Mouse (Mus musculus) heart, adult 2 months (tissue): ENCODE measurements around the gene Efhc1.

Experiments used
- CTCF ChIP-seq: fragments of 200-600 bp; IDR thresholded peaks from 2 replicates; pipeline ENCODE4 v1.8.1; 2022; ENCODE audit warnings: antibody characterized with exemption, mild to moderate bottlenecking, moderate library complexity
- EP300 ChIP-seq: fragments of 200-500 bp; IDR thresholded peaks from 2 replicates; pipeline ENCODE4 v1.6.1; 2011; ENCODE audit warnings: low read depth, low read length, control low read depth; ENCODE audit not compliant: insufficient read depth

GRCm38 (mm10) chr1:20914769-20915168 is 36.7 kb upstream of the Efhc1 start:
- TF ChIP-seq CTCF (no peak), EP300 (no peak)
